Mouse (Mus musculus): ENCODE measurements around the gene Serpinb9b. TPM values are rescaled to one million over a fixed set of nuclear protein-coding genes. Genes with fewer than 3 reads are reported as not detected.
"Not testable (repeated sequence)": the region's sequence is repeated elsewhere in the genome, so short reads cannot be mapped to it uniquely, and the experiment has no call there.

The Serpinb9b gene
- polyA plus RNA-seq, 1 experiment from 2014 or later: not detected

GRCm38 (mm10) chr13:33029478-33029877 lies 2.3 kb downstream of the Serpinb9b start:
- H3K36me3 ChIP-seq (ENCODE audit: control insufficient read depth, insufficient read depth, low read length); H3K9ac ChIP-seq (ENCODE audit: low read length); H3K27me3 ChIP-seq (ENCODE audit: control insufficient read depth, insufficient read depth, low read length); H3K9me3 ChIP-seq (replicated peaks; ENCODE audit: control insufficient read depth, low read length); H3K27ac ChIP-seq (ENCODE audit: low read length); H3K4me3 ChIP-seq (replicated peaks; ENCODE audit: low read length); H3K4me1 ChIP-seq (ENCODE audit: control insufficient read depth, insufficient read depth, low read length); H3K4me2 ChIP-seq (ENCODE audit: low read depth, low read length); ATAC-seq (ENCODE audit: insufficient read depth, low FRiP score): not testable (repeated sequence)
- 95% methylated on average over 2 of the region's 2 CpGs for WGBS

DNA sequence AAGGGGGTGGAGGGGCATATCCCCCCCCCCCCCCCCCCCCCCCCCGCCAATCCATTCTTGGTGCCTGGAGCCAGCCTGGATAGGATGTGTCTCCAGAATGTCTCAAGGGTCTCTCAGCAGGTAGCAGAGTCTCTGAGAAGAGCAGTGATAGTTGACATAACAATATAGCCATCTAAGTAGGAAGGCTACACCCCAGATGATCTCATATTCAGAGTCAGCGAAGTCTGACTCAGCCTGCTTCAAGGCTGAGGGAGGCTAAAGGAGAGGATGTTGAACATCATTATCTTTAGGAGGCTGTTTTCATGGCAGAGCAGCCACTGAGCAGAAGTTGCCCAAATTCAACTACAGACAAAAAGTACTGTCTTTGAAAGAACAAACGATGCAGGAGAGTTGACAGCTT lies 3.1 kb downstream of the Serpinb9b start:
- no peak for ATAC-seq (ENCODE audit: insufficient read depth, low FRiP score)
- Histone ChIP-seq H3K27me3 (ENCODE audit: control insufficient read depth, insufficient read depth, low read length) (no peaks in the 10 kb centered on the region), H3K9me3 (replicated peaks; ENCODE audit: control insufficient read depth, low read length) (no peaks in the 10 kb centered on the region), H3K27ac (ENCODE audit: low read length) (no peak overlapping the region), H3K36me3 (ENCODE audit: control insufficient read depth, insufficient read depth, low read length) (no peaks in the 10 kb centered on the region), H3K4me2 (ENCODE audit: low read depth, low read length) (no peak overlapping the region), H3K9ac (ENCODE audit: low read length) (no peak overlapping the region), H3K4me3 (replicated peaks; ENCODE audit: low read length) (no peak overlapping the region), H3K4me1 (ENCODE audit: control insufficient read depth, insufficient read depth, low read length) (no peaks in the 10 kb centered on the region)
- WGBS: 85% methylated on average over 2 of the region's 3 CpGs

DNA sequence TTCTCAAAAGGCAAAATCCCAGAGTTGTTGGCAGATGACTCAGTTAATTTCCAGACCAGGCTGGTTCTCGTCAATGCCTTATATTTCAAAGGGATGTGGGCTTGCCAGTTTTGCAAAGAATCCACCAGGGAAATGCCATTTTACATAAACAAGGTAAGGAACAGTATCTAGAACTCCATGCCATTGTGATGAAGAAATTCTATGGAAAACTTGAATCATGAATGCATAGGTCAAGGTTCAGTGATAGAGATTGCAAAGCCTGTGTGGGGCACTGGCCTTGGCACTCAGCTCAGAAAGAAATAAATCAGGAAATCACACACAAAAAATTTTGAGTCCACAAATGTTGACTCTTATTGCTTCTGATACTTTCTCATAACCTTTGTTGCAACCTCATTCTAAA lies 8.3 kb downstream of the Serpinb9b start:
- Histone ChIP-seq H3K27ac (ENCODE audit: low read length) (no peak overlapping the region), H3K27me3 (ENCODE audit: control insufficient read depth, insufficient read depth, low read length) (no peaks in the 10 kb centered on the region), H3K4me3 (replicated peaks; ENCODE audit: low read length) (no peak overlapping the region), H3K36me3 (ENCODE audit: control insufficient read depth, insufficient read depth, low read length) (no peaks in the 10 kb centered on the region), H3K4me1 (ENCODE audit: control insufficient read depth, insufficient read depth, low read length) (no peaks in the 10 kb centered on the region), H3K4me2 (ENCODE audit: low read depth, low read length) (no peak overlapping the region), H3K9ac (ENCODE audit: low read length) (no peak overlapping the region), H3K9me3 (replicated peaks; ENCODE audit: control insufficient read depth, low read length) (no peaks in the 10 kb centered on the region)
- no peak for ATAC-seq (ENCODE audit: insufficient read depth, low FRiP score)
- whole genome bisulfite sequencing: 62% methylated on average over 1 of the region's 1 CpGs

- ATAC-seq (ENCODE audit: insufficient read depth, low FRiP score): no peak
- no peak overlapping the region for H3K27ac ChIP-seq (ENCODE audit: low read length)
- no peak overlapping the region for H3K4me2 ChIP-seq (ENCODE audit: low read depth, low read length)
- H3K9ac ChIP-seq (ENCODE audit: low read length): no peak overlapping the region
- 92% methylated on average over 3 of the region's 3 CpGs for WGBS
- no peaks in the 10 kb centered on the region for H3K36me3 ChIP-seq (ENCODE audit: control insufficient read depth, insufficient read depth, low read length)
- H3K4me3 ChIP-seq (replicated peaks; ENCODE audit: low read length): no peak overlapping the region
- H3K27me3 ChIP-seq (ENCODE audit: control insufficient read depth, insufficient read depth, low read length): no peaks in the 10 kb centered on the region
- no peaks in the 10 kb centered on the region for H3K9me3 ChIP-seq (replicated peaks; ENCODE audit: control insufficient read depth, low read length)
- no peaks in the 10 kb centered on the region for H3K4me1 ChIP-seq (ENCODE audit: control insufficient read depth, insufficient read depth, low read length)
Measured at GRCm38 (mm10) chr13:33043542-33043941, 16.3 kb downstream of the Serpinb9b start.

- WGBS: 84% methylated on average over 2 of the region's 2 CpGs
- Histone ChIP-seq H3K27me3 (ENCODE audit: control insufficient read depth, insufficient read depth, low read length) (no peaks in the 10 kb centered on the region), H3K4me1 (ENCODE audit: control insufficient read depth, insufficient read depth, low read length) (no peaks in the 10 kb centered on the region; the same call in 1 of the 2 replicates), H3K9me3 (replicated peaks; ENCODE audit: control insufficient read depth, low read length) (no peaks in the 10 kb centered on the region), H3K9ac (ENCODE audit: low read length) (no peak overlapping the region), H3K27ac (ENCODE audit: low read length) (no peak overlapping the region), H3K4me3 (replicated peaks; ENCODE audit: low read length) (no peak overlapping the region), H3K36me3 (ENCODE audit: control insufficient read depth, insufficient read depth, low read length) (no peaks in the 10 kb centered on the region), H3K4me2 (ENCODE audit: low read depth, low read length) (no peak overlapping the region)
- ATAC-seq (ENCODE audit: insufficient read depth, low FRiP score): no peak
Measured at GRCm38 (mm10) chr13:33047234-33047633, 20.0 kb downstream of the Serpinb9b start.

DNA sequence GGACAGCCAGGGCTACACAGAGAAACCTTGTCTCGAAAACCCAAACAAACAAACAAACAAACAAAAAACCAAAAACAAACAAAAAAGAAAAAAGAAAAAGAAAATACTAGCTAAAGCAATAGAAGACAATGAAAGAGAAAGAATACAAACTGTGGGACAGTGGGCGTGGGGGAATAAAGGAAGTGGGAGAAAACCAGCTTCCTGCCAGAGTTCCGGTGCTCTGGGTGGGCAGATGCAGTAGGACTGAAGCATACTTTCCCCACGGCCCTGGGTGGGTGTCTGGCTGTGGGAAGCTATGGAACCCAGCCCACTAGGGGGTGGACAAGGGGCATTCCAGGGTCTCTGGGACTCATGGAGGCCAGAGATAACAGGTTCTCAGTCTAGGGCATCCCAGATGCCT lies 21.0 kb downstream of the Serpinb9b start:
- Histone ChIP-seq H3K9ac (ENCODE audit: low read length) (no peak overlapping the region), H3K9me3 (replicated peaks; ENCODE audit: control insufficient read depth, low read length) (no peaks in the 10 kb centered on the region), H3K4me3 (replicated peaks; ENCODE audit: low read length) (no peak overlapping the region), H3K4me1 (ENCODE audit: control insufficient read depth, insufficient read depth, low read length) (no peaks in the 10 kb centered on the region; the same call in 1 of the 2 replicates), H3K4me2 (ENCODE audit: low read depth, low read length) (no peak overlapping the region), H3K36me3 (ENCODE audit: control insufficient read depth, insufficient read depth, low read length) (no peaks in the 10 kb centered on the region), H3K27ac (ENCODE audit: low read length) (no peak overlapping the region), H3K27me3 (ENCODE audit: control insufficient read depth, insufficient read depth, low read length) (no peaks in the 10 kb centered on the region)
- ATAC-seq (ENCODE audit: insufficient read depth, low FRiP score): no peak
- 75% methylated on average over 4 of the region's 4 CpGs for whole genome bisulfite sequencing

DNA sequence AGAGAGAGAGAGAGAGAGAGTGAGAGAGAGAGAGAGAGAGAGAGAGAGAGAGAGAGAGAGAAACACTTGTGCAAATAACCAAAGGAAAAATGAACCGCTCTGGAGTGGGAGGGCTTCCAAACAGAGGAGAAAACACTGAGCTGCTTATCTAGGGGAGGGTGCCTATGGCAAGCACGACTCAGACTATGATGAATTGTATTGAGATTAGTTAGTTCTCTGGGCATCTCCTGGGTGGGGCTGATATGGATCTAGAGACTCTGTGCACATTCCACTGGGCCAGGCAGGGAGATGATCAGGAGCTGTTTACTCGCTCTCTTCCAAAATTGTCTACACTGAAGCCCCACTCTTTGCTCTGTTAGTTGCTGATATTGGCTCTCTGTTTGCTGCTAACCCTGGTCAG lies 24.5 kb downstream of the Serpinb9b start:
- H3K9me3 ChIP-seq (replicated peaks; ENCODE audit: control insufficient read depth, low read length): no peaks in the 10 kb centered on the region
- H3K36me3 ChIP-seq (ENCODE audit: control insufficient read depth, insufficient read depth, low read length): no peaks in the 10 kb centered on the region
- no peak overlapping the region for H3K27ac ChIP-seq (ENCODE audit: low read length)
- WGBS: 40% methylated on average over 3 of the region's 3 CpGs
- H3K9ac ChIP-seq (ENCODE audit: low read length): no peak overlapping the region
- no peaks in the 10 kb centered on the region for H3K27me3 ChIP-seq (ENCODE audit: control insufficient read depth, insufficient read depth, low read length)
- H3K4me1 ChIP-seq (ENCODE audit: control insufficient read depth, insufficient read depth, low read length): no peaks in the 10 kb centered on the region; the same call in 1 of the 2 replicates
- ATAC-seq (ENCODE audit: insufficient read depth, low FRiP score): peak; percentile 47; the same call in 1 of the 2 replicates
- H3K4me3 ChIP-seq (replicated peaks; ENCODE audit: low read length): no peak overlapping the region
- H3K4me2 ChIP-seq (ENCODE audit: low read depth, low read length): no peak overlapping the region

- no peaks in the 10 kb centered on the region for H3K27me3 ChIP-seq (ENCODE audit: control insufficient read depth, insufficient read depth, low read length)
- H3K4me3 ChIP-seq (replicated peaks; ENCODE audit: low read length): no peak overlapping the region
- H3K27ac ChIP-seq (ENCODE audit: low read length): no peak overlapping the region
- H3K9ac ChIP-seq (ENCODE audit: low read length): no peak overlapping the region
- H3K4me1 ChIP-seq (ENCODE audit: control insufficient read depth, insufficient read depth, low read length): no peaks in the 10 kb centered on the region
- no peak for ATAC-seq (ENCODE audit: insufficient read depth, low FRiP score)
- no peaks in the 10 kb centered on the region for H3K9me3 ChIP-seq (replicated peaks; ENCODE audit: control insufficient read depth, low read length)
- H3K4me2 ChIP-seq (ENCODE audit: low read depth, low read length): no peak overlapping the region
- 43% methylated on average over 1 of the region's 1 CpGs for WGBS
- H3K36me3 ChIP-seq (ENCODE audit: control insufficient read depth, insufficient read depth, low read length): no peaks in the 10 kb centered on the region
Measured at GRCm38 (mm10) chr13:33063048-33063447, 35.8 kb downstream of the Serpinb9b start.

GRCm38 (mm10) chr13:33067387-33067977 lies 40.3 kb downstream of the Serpinb9b start:
- H3K4me3 ChIP-seq (replicated peaks; ENCODE audit: low read length): no peak overlapping the region
- no peak overlapping the region for H3K9ac ChIP-seq (ENCODE audit: low read length)
- WGBS: 56% methylated on average over 1 of the region's 1 CpGs
- no peaks in the 10 kb centered on the region for H3K9me3 ChIP-seq (replicated peaks; ENCODE audit: control insufficient read depth, low read length)
- peak overlapping the region; percentile 60; the same call in 1 of the 2 replicates for H3K27ac ChIP-seq (ENCODE audit: low read length)
- no peaks in the 10 kb centered on the region for H3K27me3 ChIP-seq (ENCODE audit: control insufficient read depth, insufficient read depth, low read length)
- H3K4me1 ChIP-seq (ENCODE audit: control insufficient read depth, insufficient read depth, low read length): no peaks in the 10 kb centered on the region
- ATAC-seq (ENCODE audit: insufficient read depth, low FRiP score): no peak
- no peaks in the 10 kb centered on the region for H3K36me3 ChIP-seq (ENCODE audit: control insufficient read depth, insufficient read depth, low read length)
- no peak overlapping the region for H3K4me2 ChIP-seq (ENCODE audit: low read depth, low read length)
